Mouse (Mus musculus) sigmoid colon, adult 10 weeks (tissue): ENCODE results near the gene Ftl1. TPM values are rescaled to one million over a fixed set of nuclear protein-coding genes. Genes with fewer than 3 reads are reported as not detected.

Experiments
- polyA plus RNA-seq: library from polyadenylated mRNA; stranded (reverse); fragments of 350-450 nt; fragmentation: Illumina TruSeq; extraction: RNeasy Lipid Tissue Mini Kit (QIAGEN cat#74804); gene quantifications from one replicate; pipeline ENCODE4 v1.2.3, GENCODE M21; 2014; ENCODE audit warnings: low read depth, low replicate concordance

Gene Ftl1
- 3.0 TPM for polyA plus RNA-seq

GRCm38 (mm10) chr7:45459564-45460140, at the start of gene Ftl1:
Ftl1 (minus strand) TSS chr7:45459884.

GRCm38 (mm10) chr7:45488293-45489204, 28.9 kb upstream of the Ftl1 start, which contains the start of gene Dhdh:
Dhdh (minus strand) TSS chr7:45488805.

GRCm38 (mm10) chr7:45486761-45487415, 27.2 kb upstream of the Ftl1 start, which contains the start of gene Gm45808:
Gm45808 (minus strand) TSS chr7:45486811.

GRCm38 (mm10) chr7:45481374-45481927, 21.8 kb upstream of the Ftl1 start, which contains the start of gene Tulp2:
Tulp2 (plus strand) TSS chr7:45481877.

GRCm38 (mm10) chr7:45466283-45467089, 6.8 kb upstream of the Ftl1 start, which contains the start of gene Bax:
Bax (minus strand) TSS chr7:45466898.

GRCm38 (mm10) chr7:45437521-45438276, 22.0 kb downstream of the Ftl1 start, which contains the start of gene Ruvbl2:
Ruvbl2 (minus strand) TSS chr7:45438096.

GRCm38 (mm10) chr7:45434203-45435015, 25.3 kb downstream of the Ftl1 start, which contains the start of gene Gys1:
Gys1 (plus strand) TSS chr7:45434844.

GRCm38 (mm10) chr7:45420615-45420919, 39.1 kb downstream of the Ftl1 start, which contains the start of gene Lhb:
Lhb (plus strand) TSS chr7:45420820.

GRCm38 (mm10) chr7:45413113-45413863, 46.4 kb downstream of the Ftl1 start, which contains the start of gene Ntf5:
Ntf5 (plus strand) TSS chr7:45413695.

Other genes starting within 250 kb of the Ftl1 start
- gene Dkkl1, start 247.7 kb downstream of the Ftl1 start, polyA plus RNA-seq: not detected
- 1.1 TPM for gene Tead2, start 244.1 kb downstream of the Ftl1 start, polyA plus RNA-seq
- 3.6 TPM for gene Cd37, start 220.8 kb downstream of the Ftl1 start, polyA plus RNA-seq
- gene Slc6a16, start 218.8 kb downstream of the Ftl1 start, polyA plus RNA-seq: not detected
- gene Slc6a21, start 182.4 kb downstream of the Ftl1 start, polyA plus RNA-seq: not detected
- 8.2 TPM for gene Trpm4, start 126.1 kb downstream of the Ftl1 start, polyA plus RNA-seq
- gene Hrc, start 124.6 kb downstream of the Ftl1 start, polyA plus RNA-seq: 0.28 TPM
- gene Ppfia3, start 92.9 kb downstream of the Ftl1 start, polyA plus RNA-seq: 0.41 TPM
- gene Lin7b, start 89.3 kb downstream of the Ftl1 start, polyA plus RNA-seq: not detected
- gene Snrnp70, start 64.1 kb downstream of the Ftl1 start, polyA plus RNA-seq: 119 TPM
- gene Kcna7, start 54.2 kb downstream of the Ftl1 start, polyA plus RNA-seq: not detected
- not detected for gene Ntf5, start 46.2 kb downstream of the Ftl1 start, polyA plus RNA-seq
- gene Lhb, start 39.1 kb downstream of the Ftl1 start, polyA plus RNA-seq: not detected
- 2.6 TPM for gene Gys1, start 25.0 kb downstream of the Ftl1 start, polyA plus RNA-seq
- 0.63 TPM for gene Ruvbl2, start 21.8 kb downstream of the Ftl1 start, polyA plus RNA-seq
- 1.4 TPM for gene Bax, start 7.0 kb upstream of the Ftl1 start, polyA plus RNA-seq
- gene Tulp2, start 22.0 kb upstream of the Ftl1 start, polyA plus RNA-seq: not detected
- gene Gm45808, start 26.9 kb upstream of the Ftl1 start, polyA plus RNA-seq: not detected
- 3.8 TPM for gene Dhdh, start 28.9 kb upstream of the Ftl1 start, polyA plus RNA-seq
- gene Nucb1, start 50.5 kb upstream of the Ftl1 start, polyA plus RNA-seq: 82.6 TPM
- gene Ppp1r15a, start 66.4 kb upstream of the Ftl1 start, polyA plus RNA-seq: 1.0 TPM
- 0.25 TPM for gene Plekha4, start 66.4 kb upstream of the Ftl1 start, polyA plus RNA-seq
- not detected for gene Hsd17b14, start 95.0 kb upstream of the Ftl1 start, polyA plus RNA-seq
- 2.6 TPM for gene Bcat2, start 110.3 kb upstream of the Ftl1 start, polyA plus RNA-seq
- not detected for gene Fgf21, start 155.6 kb upstream of the Ftl1 start, polyA plus RNA-seq
- 0.38 TPM for gene Fut1, start 157.4 kb upstream of the Ftl1 start, polyA plus RNA-seq
- gene Izumo1, start 161.9 kb upstream of the Ftl1 start, polyA plus RNA-seq: not detected
- not detected for gene Rasip1, start 167.6 kb upstream of the Ftl1 start, polyA plus RNA-seq
- gene Mamstr, start 180.1 kb upstream of the Ftl1 start, polyA plus RNA-seq: 0.19 TPM
- 61.8 TPM for gene Fut2, start 206.5 kb upstream of the Ftl1 start, polyA plus RNA-seq
- gene Ntn5, start 224.1 kb upstream of the Ftl1 start, polyA plus RNA-seq: not detected
- not detected for gene Sec1, start 234.5 kb upstream of the Ftl1 start, polyA plus RNA-seq
- not detected for gene Car11, start 240.0 kb upstream of the Ftl1 start, polyA plus RNA-seq
- gene Dbp, start 245.2 kb upstream of the Ftl1 start, polyA plus RNA-seq: 2.9 TPM